Mouse (Mus musculus) embryo, embryonic 11 days (tissue): ENCODE results near the gene Rpl10a.
"Not testable (repeated sequence)": the region's sequence is repeated elsewhere in the genome, so short reads cannot be mapped to it uniquely, and the experiment has no call there.

Experiments used
- DNase-seq: peaks from one replicate; pipeline ENCODE4 v3.0.0-alpha.2; 2015

The Rpl10a gene

GRCm38 (mm10) chr17:28332113-28332914 is 4.0 kb downstream of the Rpl10a start:
- no peak for DNase-seq

- DNase-seq, result peak; percentile 53
Measured at GRCm38 (mm10) chr17:28332915-28333546, 4.8 kb downstream of the Rpl10a start.

GRCm38 (mm10) chr17:28335267-28335666 is 7.0 kb downstream of the Rpl10a start:
- DNase-seq, result no peak

- no peak for DNase-seq
Measured at GRCm38 (mm10) chr17:28337547-28337946, 9.3 kb downstream of the Rpl10a start.

- no peak for DNase-seq
Measured at GRCm38 (mm10) chr17:28340578-28340977, 12.3 kb downstream of the Rpl10a start.

GRCm38 (mm10) chr17:28341091-28341490 is 12.8 kb downstream of the Rpl10a start:
- DNase-seq, result peak; percentile 82

GRCm38 (mm10) chr17:28344050-28344607 is 15.9 kb downstream of the Rpl10a start:
- DNase-seq, result no peak

- DNase-seq, result no peak
Measured at GRCm38 (mm10) chr17:28344670-28345069, 16.4 kb downstream of the Rpl10a start.

- DNase-seq, result no peak
Measured at GRCm38 (mm10) chr17:28345271-28345721, 17.0 kb downstream of the Rpl10a start.

- no peak for DNase-seq
Measured at GRCm38 (mm10) chr17:28345882-28346281, 17.6 kb downstream of the Rpl10a start.

- no peak for DNase-seq
Measured at GRCm38 (mm10) chr17:28347327-28347726, 19.1 kb downstream of the Rpl10a start.

GRCm38 (mm10) chr17:28348211-28348610 is 19.9 kb downstream of the Rpl10a start:
- DNase-seq, result no peak

GRCm38 (mm10) chr17:28349264-28349880 is 21.1 kb downstream of the Rpl10a start:
- DNase-seq, result no peak

GRCm38 (mm10) chr17:28349901-28350465 is 21.7 kb downstream of the Rpl10a start:
- peak; percentile 70 for DNase-seq

- DNase-seq, result peak; percentile 89
Measured at GRCm38 (mm10) chr17:28350466-28351352, 22.4 kb downstream of the Rpl10a start, which contains the start of gene Tead3. Gene Tead3 (minus strand): TSS chr17:28350817.

GRCm38 (mm10) chr17:28351353-28351890 is 23.2 kb downstream of the Rpl10a start:
- no peak for DNase-seq

GRCm38 (mm10) chr17:28352018-28352417 is 23.7 kb downstream of the Rpl10a start:
- DNase-seq, result no peak

- DNase-seq, result no peak
Measured at GRCm38 (mm10) chr17:28355871-28356270, 27.6 kb downstream of the Rpl10a start.

GRCm38 (mm10) chr17:28358576-28359261 is 30.4 kb downstream of the Rpl10a start:
- DNase-seq, result not testable (repeated sequence)

- DNase-seq, result no peak
Measured at GRCm38 (mm10) chr17:28360531-28361277, 32.4 kb downstream of the Rpl10a start.
